Mouse (Mus musculus) ovary, adult 2 months (tissue): ENCODE measurements around the gene Krtap16-1. TPM values are rescaled to one million over a fixed set of nuclear protein-coding genes. Genes with fewer than 3 reads are reported as not detected.

ENCODE experiments used
- polyA plus RNA-seq: library from polyadenylated mRNA; depleted of rRNA; stranded (reverse); fragments of >200 nt; gene quantifications from 2 replicates; pipeline ENCODE4 v1.2.3, GENCODE M21; 2012; rRNA removed

Gene Krtap16-1
- not detected in 2 replicates for polyA plus RNA-seq

DNA sequence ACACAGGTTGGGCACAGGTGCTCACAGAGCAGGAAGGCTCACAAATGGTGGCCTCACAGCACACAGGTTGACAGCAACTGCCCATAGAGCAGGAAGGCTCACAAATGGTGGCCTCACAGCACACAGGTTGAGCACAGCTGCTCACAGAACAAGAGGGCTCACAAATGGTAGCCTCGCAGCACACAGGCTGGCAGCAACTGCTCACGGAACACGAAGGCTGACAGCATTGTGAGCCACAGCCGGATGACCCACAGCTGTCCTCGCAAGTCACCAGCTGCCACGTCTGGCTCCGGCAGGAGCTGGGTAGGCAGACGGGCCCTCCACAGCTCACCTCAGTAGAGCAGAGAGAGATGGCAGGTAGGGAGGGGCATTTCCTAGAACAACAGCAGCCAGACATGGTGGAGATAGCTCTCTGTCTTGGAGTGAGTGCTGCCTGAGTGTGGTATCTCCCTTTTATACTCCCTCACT is at the start of gene Krtap16-1:
Gene Krtap16-1, minus strand, starts transcription at position 418 of the 468 bp plus-strand sequence.

DNA sequence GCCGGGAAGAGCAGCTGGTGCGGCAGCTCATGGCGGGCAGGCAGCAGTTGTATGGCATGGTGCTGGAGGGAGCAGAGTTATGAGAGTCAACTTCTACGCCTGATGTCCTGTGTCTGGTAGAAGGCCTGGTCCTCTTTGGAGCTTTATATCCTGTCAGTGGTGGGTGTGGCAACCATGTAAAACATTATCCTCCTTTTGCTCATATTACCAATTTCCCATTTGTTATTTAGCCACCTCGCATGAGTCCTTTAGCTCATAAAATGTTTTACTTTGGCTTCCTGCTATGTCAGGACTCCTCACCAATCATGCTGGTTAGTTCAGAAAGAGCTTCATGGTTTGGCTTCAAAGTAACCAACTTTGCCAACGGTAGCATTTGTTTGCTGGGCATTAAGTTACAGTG is 43.4 kb upstream of the Krtap16-1 start, which contains the start of gene Krt33b:
Gene Krt33b, minus strand, starts transcription at position 101 of the 400 bp plus-strand sequence.

DNA sequence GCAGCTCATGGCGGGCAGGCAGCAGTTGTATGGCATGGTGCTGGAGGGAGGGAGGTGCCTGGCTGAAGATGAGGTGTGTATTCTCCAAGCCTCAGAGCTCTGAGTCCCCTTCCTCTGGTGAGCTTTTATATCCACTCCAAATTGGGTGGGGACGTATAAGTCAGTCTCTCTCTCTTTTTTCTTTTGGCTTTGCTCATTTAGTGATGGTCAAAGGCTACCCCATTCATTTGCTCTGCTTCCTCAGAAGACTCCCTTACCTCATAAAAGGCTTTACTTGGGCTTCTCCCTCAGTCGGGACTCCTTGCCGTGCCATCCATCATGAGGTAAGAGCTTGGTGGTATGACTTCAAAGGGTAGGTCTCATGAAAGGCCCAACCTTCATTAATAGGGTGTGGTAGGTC is 29.7 kb upstream of the Krtap16-1 start, which contains the start of gene Krt33a:
Gene Krt33a, minus strand, starts transcription at position 101 of the 400 bp plus-strand sequence.

DNA sequence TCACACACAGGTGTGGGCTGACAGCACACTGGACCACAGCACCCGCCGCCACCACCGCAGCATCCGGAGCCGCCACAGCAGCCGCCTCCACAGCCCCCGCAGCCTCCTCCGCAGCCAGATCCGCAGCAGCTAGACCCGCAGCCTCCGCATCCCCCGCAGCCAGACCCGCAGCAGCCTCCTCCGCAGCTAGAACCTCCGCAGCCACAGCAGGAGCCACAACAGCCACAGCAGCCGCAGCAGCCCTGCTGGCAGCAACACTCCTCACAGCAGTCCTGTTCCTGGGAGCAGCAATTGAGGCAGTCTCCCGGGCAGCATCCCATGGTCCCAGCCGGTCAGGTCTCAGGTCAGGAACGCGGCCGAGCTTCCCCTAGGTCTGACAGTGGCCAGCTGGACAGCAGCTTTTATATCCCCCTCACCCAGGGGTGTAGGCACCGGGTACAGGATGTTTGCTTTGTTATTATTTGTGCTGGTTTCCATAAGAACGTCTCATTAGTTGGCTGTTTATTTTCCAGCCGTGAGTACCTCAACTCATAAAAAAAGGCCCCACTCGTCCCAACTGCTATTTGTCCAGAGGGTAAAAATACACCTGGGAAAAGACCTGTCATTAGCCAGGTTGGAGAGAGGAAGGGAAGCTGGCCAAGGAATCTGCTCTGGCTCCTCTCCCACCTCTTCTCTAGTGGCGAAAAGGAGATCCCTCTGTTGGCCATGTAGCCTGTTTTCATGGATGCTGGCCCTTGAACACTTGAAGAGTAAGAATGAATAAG is 7.4 kb upstream of the Krtap16-1 start, which contains the start of gene Krtap17-1:
Gene Krtap17-1, minus strand, starts transcription at position 375 of the 764 bp plus-strand sequence.

DNA sequence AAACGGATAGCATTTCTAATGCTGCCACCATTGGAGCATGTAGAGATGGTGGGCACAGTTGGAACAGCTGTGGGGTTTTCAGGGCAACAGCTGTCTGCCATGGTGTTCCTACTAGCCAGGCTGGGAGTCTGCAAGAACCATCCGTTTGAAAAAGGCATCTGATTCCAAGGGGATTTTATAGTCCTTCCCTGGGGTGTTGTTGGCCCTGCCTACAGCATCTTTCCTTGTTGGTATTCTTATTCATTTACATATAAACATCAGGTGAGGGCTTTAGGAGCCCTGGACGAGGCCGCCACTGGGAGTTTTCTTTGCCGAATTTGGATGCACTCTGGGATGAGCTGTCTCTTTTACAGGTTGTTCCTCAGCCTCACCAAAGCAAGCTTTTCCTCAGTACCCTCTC is 7.4 kb downstream of the Krtap16-1 start, which contains the start of gene Krtap29-1:
Gene Krtap29-1, minus strand, starts transcription at position 101 of the 400 bp plus-strand sequence.

DNA sequence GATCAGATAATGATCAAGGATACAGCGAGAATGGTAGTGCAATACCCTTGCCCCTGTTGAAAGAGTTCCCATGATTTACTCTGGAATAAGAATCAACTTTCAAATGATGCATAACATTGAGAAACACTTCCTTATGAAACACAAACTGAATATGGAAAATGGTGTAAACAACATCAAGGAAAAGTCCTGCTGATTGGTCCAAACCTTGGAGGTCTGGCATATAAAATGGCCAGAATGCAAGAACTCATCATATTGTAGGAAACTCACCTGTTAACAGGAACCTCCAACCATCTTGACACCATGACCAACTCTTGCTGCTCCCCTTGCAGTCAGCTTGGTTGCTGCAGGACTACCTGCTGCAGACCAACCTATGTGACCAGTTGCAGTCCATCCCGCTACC is 38.2 kb downstream of the Krtap16-1 start, which contains the start of gene Krtap9-5:
Gene Krtap9-5, plus strand, starts transcription at position 301 of the 400 bp plus-strand sequence.

DNA sequence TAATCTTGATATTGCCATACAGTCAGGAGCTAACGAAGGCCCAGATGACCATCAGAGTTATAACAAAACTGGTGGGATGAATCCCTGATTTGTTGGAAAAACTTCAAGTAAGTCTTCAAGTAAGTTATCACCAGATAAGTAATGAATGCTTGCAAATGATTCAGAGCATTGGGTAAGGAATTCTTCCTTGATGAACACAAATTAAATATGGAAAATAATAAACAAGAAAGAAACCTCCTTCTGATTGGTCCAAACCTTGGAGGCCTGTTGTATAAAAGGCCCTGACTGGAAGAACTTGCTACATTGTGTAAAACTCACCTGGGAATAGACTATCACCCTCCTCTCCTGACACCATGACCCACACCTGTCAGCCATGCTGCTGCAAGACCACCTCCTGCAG is 50.4 kb downstream of the Krtap16-1 start, which contains the start of gene Krtap31-2:
Gene Krtap31-2, plus strand, starts transcription at position 301 of the 400 bp plus-strand sequence.

Other genes starting within 250 kb of the Krtap16-1 start
- not detected in 2 replicates for gene Gm11595, start 213.7 kb downstream of the Krtap16-1 start, polyA plus RNA-seq
- not detected in 2 replicates for gene Krtap4-8, start 205.9 kb downstream of the Krtap16-1 start, polyA plus RNA-seq
- gene Krtap4-9, start 201.4 kb downstream of the Krtap16-1 start, polyA plus RNA-seq = not detected in 2 replicates
- not detected in 2 replicates for gene Gm11596, start 193.1 kb downstream of the Krtap16-1 start, polyA plus RNA-seq
- not detected in 2 replicates for gene Gm11569, start 187.7 kb downstream of the Krtap16-1 start, polyA plus RNA-seq
- gene Gm11554, start 182.2 kb downstream of the Krtap16-1 start, polyA plus RNA-seq = not detected in 2 replicates
- not detected in 2 replicates for gene Krtap4-13, start 176.7 kb downstream of the Krtap16-1 start, polyA plus RNA-seq
- not detected in 2 replicates for gene Gm11564, start 170.9 kb downstream of the Krtap16-1 start, polyA plus RNA-seq
- not detected in 2 replicates for gene 2300003K06Rik, start 148.5 kb downstream of the Krtap16-1 start, polyA plus RNA-seq
- gene Krtap4-16, start 135.0 kb downstream of the Krtap16-1 start, polyA plus RNA-seq = not detected in 2 replicates
- gene Gm11568, start 128.7 kb downstream of the Krtap16-1 start, polyA plus RNA-seq = not detected in 2 replicates
- gene Gm11559, start 122.1 kb downstream of the Krtap16-1 start, polyA plus RNA-seq = not detected in 2 replicates
- not detected in 2 replicates for gene Krtap9-1, start 113.2 kb downstream of the Krtap16-1 start, polyA plus RNA-seq
- not detected in 2 replicates for gene Gm11567, start 107.4 kb downstream of the Krtap16-1 start, polyA plus RNA-seq
- not detected in 2 replicates for gene Krtap31-1, start 78.7 kb downstream of the Krtap16-1 start, polyA plus RNA-seq
- not detected in 2 replicates for gene Gm11565, start 71.8 kb downstream of the Krtap16-1 start, polyA plus RNA-seq
- gene Krtap31-2, start 50.3 kb downstream of the Krtap16-1 start, polyA plus RNA-seq = not detected in 2 replicates
- not detected in 2 replicates for gene Krtap9-5, start 38.1 kb downstream of the Krtap16-1 start, polyA plus RNA-seq
- gene Krtap29-1, start 7.5 kb downstream of the Krtap16-1 start, polyA plus RNA-seq = not detected in 2 replicates
- gene Krtap17-1, start 7.4 kb upstream of the Krtap16-1 start, polyA plus RNA-seq = 0.23 TPM in 1 of 2 replicates, not detected in the other
- gene Krt33a, start 29.6 kb upstream of the Krtap16-1 start, polyA plus RNA-seq = not detected in 2 replicates
- not detected in 2 replicates for gene Krt33b, start 43.3 kb upstream of the Krtap16-1 start, polyA plus RNA-seq
- gene Krt34, start 55.0 kb upstream of the Krtap16-1 start, polyA plus RNA-seq = not detected in 2 replicates
- gene Krt31, start 64.0 kb upstream of the Krtap16-1 start, polyA plus RNA-seq = not detected in 2 replicates
- gene Krt32, start 101.6 kb upstream of the Krtap16-1 start, polyA plus RNA-seq = not detected in 2 replicates
- gene Krt35, start 109.6 kb upstream of the Krtap16-1 start, polyA plus RNA-seq = 0.07 TPM in 1 of 2 replicates, not detected in the other
- gene Krt36, start 119.0 kb upstream of the Krtap16-1 start, polyA plus RNA-seq = 0.52 and 1.2 TPM in 2 replicates
- 1.1 and 1.3 TPM in 2 replicates for gene Krt13, start 135.0 kb upstream of the Krtap16-1 start, polyA plus RNA-seq
- 0.51 and 0.58 TPM in 2 replicates for gene Krt15, start 149.3 kb upstream of the Krtap16-1 start, polyA plus RNA-seq
- gene Krt19, start 162.1 kb upstream of the Krtap16-1 start, polyA plus RNA-seq = 323 and 438 TPM in 2 replicates
- not detected in 2 replicates for gene Krt9, start 206.6 kb upstream of the Krtap16-1 start, polyA plus RNA-seq
- 0.15 and 0.37 TPM in 2 replicates for gene Krt14, start 221.0 kb upstream of the Krtap16-1 start, polyA plus RNA-seq